Mouse (Mus musculus) liver, embryonic 14.5 days (tissue): Measurements from ENCODE around the gene Lrp2bp.

Experiments used
- CTCF ChIP-seq: IDR thresholded peaks from 2 replicates; pipeline ENCODE4 v1.5.1; 2016; ENCODE audit warnings: antibody characterized with exemption, low read depth, control low read depth
- EP300 ChIP-seq: IDR thresholded peaks from 2 replicates; pipeline ENCODE4 v1.6.1; 2016; ENCODE audit warnings: antibody characterized with exemption, low read depth

DNA sequence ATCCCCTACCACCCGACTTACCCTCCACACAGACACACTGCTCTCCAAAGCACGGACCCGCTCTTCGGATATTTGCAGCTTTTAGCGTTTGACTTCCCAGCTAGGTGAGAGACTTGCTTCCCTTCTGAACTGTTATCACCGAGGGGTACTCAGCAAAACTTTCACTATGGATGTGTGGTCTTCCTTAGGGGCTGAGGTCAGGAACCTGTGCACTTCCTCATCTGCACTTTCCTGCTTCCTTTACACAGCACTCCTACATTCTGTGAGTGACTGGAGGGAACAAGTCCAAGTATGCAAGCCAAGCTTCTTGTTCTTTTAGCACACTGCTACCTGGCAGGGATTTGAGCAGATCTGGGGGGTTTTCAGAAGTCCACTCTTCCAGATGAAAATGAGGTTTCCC is 79.8 kb downstream of the Lrp2bp start:
- no peak for TF ChIP-seq EP300
- no peak for TF ChIP-seq CTCF
